Mouse (Mus musculus): Measurements from ENCODE around the gene Gramd4. TPM values are rescaled to one million over a fixed set of nuclear protein-coding genes. Genes with fewer than 3 reads are reported as not detected.

Gene Gramd4
- polyA plus RNA-seq, 1 experiment from 2014 or later: 18.7 TPM

GRCm38 (mm10) chr15:86081654-86082053 lies 24.2 kb downstream of the Gramd4 start:
- H3K4me2 ChIP-seq (ENCODE audit: low read depth, low read length): no peak overlapping the region
- H3K27me3 ChIP-seq (ENCODE audit: control insufficient read depth, insufficient read depth, low read length): no peaks in the 10 kb centered on the region
- H3K9ac ChIP-seq (ENCODE audit: low read length): no peak overlapping the region
- ATAC-seq (replicated peaks; ENCODE audit: extremely low read depth, insufficient read depth, low FRiP score): no peak
- H3K36me3 ChIP-seq (ENCODE audit: control insufficient read depth, insufficient read depth): no peaks in the 10 kb centered on the region
- 67% methylated on average over 12 of the region's 12 CpGs for WGBS
- H3K9me3 ChIP-seq (replicated peaks; ENCODE audit: control insufficient read depth, low read length): no peaks in the 10 kb centered on the region
- H3K4me3 ChIP-seq (ENCODE audit: low read length): no peak overlapping the region
- peaks cover 83% of the 10 kb centered on the region for H3K4me1 ChIP-seq (ENCODE audit: control insufficient read depth, insufficient read depth, low read length)
- no peak overlapping the region for H3K27ac ChIP-seq (ENCODE audit: low read length)

GRCm38 (mm10) chr15:86082551-86082961 lies 25.1 kb downstream of the Gramd4 start:
- no peaks in the 10 kb centered on the region for H3K27me3 ChIP-seq (ENCODE audit: control insufficient read depth, insufficient read depth, low read length)
- peak overlapping the region; percentile 82 for H3K27ac ChIP-seq (ENCODE audit: low read length)
- no peak overlapping the region for H3K4me3 ChIP-seq (ENCODE audit: low read length)
- H3K9me3 ChIP-seq (replicated peaks; ENCODE audit: control insufficient read depth, low read length): no peaks in the 10 kb centered on the region
- H3K9ac ChIP-seq (ENCODE audit: low read length): peak overlapping the region; percentile 43; the same call in 1 of the 2 replicates
- WGBS: 55% methylated on average over 11 of the region's 11 CpGs
- H3K4me2 ChIP-seq (ENCODE audit: low read depth, low read length): peak overlapping the region; percentile 31
- no peaks in the 10 kb centered on the region for H3K36me3 ChIP-seq (ENCODE audit: control insufficient read depth, insufficient read depth)
- H3K4me1 ChIP-seq (ENCODE audit: control insufficient read depth, insufficient read depth, low read length): peaks cover 89% of the 10 kb centered on the region
- ATAC-seq (replicated peaks; ENCODE audit: extremely low read depth, insufficient read depth, low FRiP score): no peak

GRCm38 (mm10) chr15:86083261-86083741 lies 25.8 kb downstream of the Gramd4 start:
- Histone ChIP-seq H3K27me3 (ENCODE audit: control insufficient read depth, insufficient read depth, low read length) (no peaks in the 10 kb centered on the region), H3K36me3 (ENCODE audit: control insufficient read depth, insufficient read depth) (no peaks in the 10 kb centered on the region), H3K4me3 (ENCODE audit: low read length) (no peak overlapping the region), H3K27ac (ENCODE audit: low read length) (peak overlapping the region; percentile 82), H3K9me3 (replicated peaks; ENCODE audit: control insufficient read depth, low read length) (no peaks in the 10 kb centered on the region), H3K4me2 (ENCODE audit: low read depth, low read length) (peak overlapping the region; percentile 31), H3K9ac (ENCODE audit: low read length) (peak overlapping the region; percentile 43), H3K4me1 (ENCODE audit: control insufficient read depth, insufficient read depth, low read length) (peaks cover 90% of the 10 kb centered on the region)
- peak; percentile 19; the same call in 1 of the 2 replicates for ATAC-seq (replicated peaks; ENCODE audit: extremely low read depth, insufficient read depth, low FRiP score)
- 16% methylated on average over 6 of the region's 6 CpGs for WGBS

GRCm38 (mm10) chr15:86085301-86086225 lies 28.1 kb downstream of the Gramd4 start:
- H3K4me2 ChIP-seq (ENCODE audit: low read depth, low read length): peak overlapping the region; percentile 28
- peaks cover 91% of the 10 kb centered on the region for H3K4me1 ChIP-seq (ENCODE audit: control insufficient read depth, insufficient read depth, low read length)
- H3K36me3 ChIP-seq (ENCODE audit: control insufficient read depth, insufficient read depth): no peaks in the 10 kb centered on the region
- H3K9me3 ChIP-seq (replicated peaks; ENCODE audit: control insufficient read depth, low read length): no peaks in the 10 kb centered on the region
- peak overlapping the region; percentile 68 for H3K9ac ChIP-seq (ENCODE audit: low read length)
- H3K27me3 ChIP-seq (ENCODE audit: control insufficient read depth, insufficient read depth, low read length): no peaks in the 10 kb centered on the region
- no peak overlapping the region for H3K4me3 ChIP-seq (ENCODE audit: low read length)
- 20% methylated on average over 17 of the region's 17 CpGs for WGBS
- peak overlapping the region; percentile 94 for H3K27ac ChIP-seq (ENCODE audit: low read length)
- peak; percentile 13; the same call in 1 of the 2 replicates for ATAC-seq (replicated peaks; ENCODE audit: extremely low read depth, insufficient read depth, low FRiP score)

- Histone ChIP-seq H3K4me1 (ENCODE audit: control insufficient read depth, insufficient read depth, low read length) (peaks cover 90% of the 10 kb centered on the region), H3K4me2 (ENCODE audit: low read depth, low read length) (peak overlapping the region; percentile 28), H3K27ac (ENCODE audit: low read length) (peak overlapping the region; percentile 94), H3K9ac (ENCODE audit: low read length) (peak overlapping the region; percentile 68), H3K27me3 (ENCODE audit: control insufficient read depth, insufficient read depth, low read length) (no peaks in the 10 kb centered on the region), H3K9me3 (replicated peaks; ENCODE audit: control insufficient read depth, low read length) (no peaks in the 10 kb centered on the region), H3K36me3 (ENCODE audit: control insufficient read depth, insufficient read depth) (no peaks in the 10 kb centered on the region), H3K4me3 (ENCODE audit: low read length) (no peak overlapping the region)
- 36% methylated on average over 8 of the region's 8 CpGs for WGBS
- no peak for ATAC-seq (replicated peaks; ENCODE audit: extremely low read depth, insufficient read depth, low FRiP score)
These were observed 28.8 kb downstream of the Gramd4 start for GRCm38 (mm10) chr15:86086291-86086706.

- no peaks in the 10 kb centered on the region for H3K27me3 ChIP-seq (ENCODE audit: control insufficient read depth, insufficient read depth, low read length)
- 58% methylated on average over 14 of the region's 14 CpGs for WGBS
- no peak for ATAC-seq (replicated peaks; ENCODE audit: extremely low read depth, insufficient read depth, low FRiP score)
- peak overlapping the region; percentile 48 for H3K9ac ChIP-seq (ENCODE audit: low read length)
- H3K27ac ChIP-seq (ENCODE audit: low read length): peak overlapping the region; percentile 65
- H3K4me3 ChIP-seq (ENCODE audit: low read length): no peak overlapping the region
- H3K9me3 ChIP-seq (replicated peaks; ENCODE audit: control insufficient read depth, low read length): no peaks in the 10 kb centered on the region
- H3K36me3 ChIP-seq (ENCODE audit: control insufficient read depth, insufficient read depth): 0 out of 2 replicates have a peak, but pooled peaks cover 2% of the 10 kb centered on the region
- peaks cover 88% of the 10 kb centered on the region for H3K4me1 ChIP-seq (ENCODE audit: control insufficient read depth, insufficient read depth, low read length)
- no peak overlapping the region for H3K4me2 ChIP-seq (ENCODE audit: low read depth, low read length)
These were observed 30.2 kb downstream of the Gramd4 start for GRCm38 (mm10) chr15:86087591-86088149.

- Histone ChIP-seq H3K36me3 (ENCODE audit: control insufficient read depth, insufficient read depth) (0 out of 2 replicates have a peak, but pooled peaks cover 2% of the 10 kb centered on the region), H3K4me3 (ENCODE audit: low read length) (no peak overlapping the region), H3K27me3 (ENCODE audit: control insufficient read depth, insufficient read depth, low read length) (no peaks in the 10 kb centered on the region), H3K9ac (ENCODE audit: low read length) (peak overlapping the region; percentile 48), H3K9me3 (replicated peaks; ENCODE audit: control insufficient read depth, low read length) (no peaks in the 10 kb centered on the region), H3K4me2 (ENCODE audit: low read depth, low read length) (no peak overlapping the region), H3K27ac (ENCODE audit: low read length) (peak overlapping the region; percentile 65), H3K4me1 (ENCODE audit: control insufficient read depth, insufficient read depth, low read length) (peaks cover 84% of the 10 kb centered on the region)
- ATAC-seq (replicated peaks; ENCODE audit: extremely low read depth, insufficient read depth, low FRiP score): no peak
- 71% methylated on average over 11 of the region's 11 CpGs for WGBS
These were observed 30.8 kb downstream of the Gramd4 start for GRCm38 (mm10) chr15:86088266-86088790.

GRCm38 (mm10) chr15:86089091-86089744 lies 31.7 kb downstream of the Gramd4 start:
- 0 out of 2 replicates have a peak, but pooled peaks cover 2% of the 10 kb centered on the region for H3K36me3 ChIP-seq (ENCODE audit: control insufficient read depth, insufficient read depth)
- H3K4me1 ChIP-seq (ENCODE audit: control insufficient read depth, insufficient read depth, low read length): peaks cover 75% of the 10 kb centered on the region
- no peaks in the 10 kb centered on the region for H3K9me3 ChIP-seq (replicated peaks; ENCODE audit: control insufficient read depth, low read length)

More at GRCm38 (mm10) chr15:86089091-86089744, 31.7 kb downstream of the Gramd4 start:
- Histone ChIP-seq H3K4me2 (ENCODE audit: low read depth, low read length) (no peak overlapping the region), H3K27ac (ENCODE audit: low read length) (peak overlapping the region; percentile 25), H3K9ac (ENCODE audit: low read length) (no peak overlapping the region), H3K4me3 (ENCODE audit: low read length) (no peak overlapping the region), H3K27me3 (ENCODE audit: control insufficient read depth, insufficient read depth, low read length) (no peaks in the 10 kb centered on the region)
- 54% methylated on average over 13 of the region's 13 CpGs for WGBS
- no peak for ATAC-seq (replicated peaks; ENCODE audit: extremely low read depth, insufficient read depth, low FRiP score)
